Mouse (Mus musculus) brain, embryonic 14.5 days (tissue): ENCODE measurements around the gene BC048403. TPM values are rescaled to one million over a fixed set of nuclear protein-coding genes. Genes with fewer than 3 reads are reported as not detected.

Source experiments
- DNase-seq: peaks from one replicate; pipeline ENCODE4 v3.0.0-alpha.2; 2011; ENCODE audit warnings: low read depth
- CTCF ChIP-seq: fragments of 200-500 bp; IDR thresholded peaks from 2 replicates; pipeline ENCODE4 v1.5.1; 2012; ENCODE audit warnings: inconsistent platforms, mild to moderate bottlenecking, moderate library complexity, borderline replicate concordance; ENCODE audit not compliant: insufficient read depth, insufficient read length; ENCODE audit errors: extremely low read depth
- POLR2A ChIP-seq: fragments of 200-500 bp; IDR thresholded peaks from 2 replicates; pipeline ENCODE4 v1.6.1; 2012; ENCODE audit warnings: mild to moderate bottlenecking, inconsistent platforms, borderline replicate concordance; ENCODE audit not compliant: poor library complexity, insufficient read depth, insufficient read length, severe bottlenecking; ENCODE audit errors: extremely low read depth
- polyA plus RNA-seq: library from polyadenylated mRNA; depleted of rRNA; stranded (reverse); fragments of >200 nt; gene quantifications from 2 replicates; pipeline ENCODE4 v1.2.3, GENCODE M21; 2012

The BC048403 gene
- polyA plus RNA-seq, 1 experiment = 4.8 TPM

DNA sequence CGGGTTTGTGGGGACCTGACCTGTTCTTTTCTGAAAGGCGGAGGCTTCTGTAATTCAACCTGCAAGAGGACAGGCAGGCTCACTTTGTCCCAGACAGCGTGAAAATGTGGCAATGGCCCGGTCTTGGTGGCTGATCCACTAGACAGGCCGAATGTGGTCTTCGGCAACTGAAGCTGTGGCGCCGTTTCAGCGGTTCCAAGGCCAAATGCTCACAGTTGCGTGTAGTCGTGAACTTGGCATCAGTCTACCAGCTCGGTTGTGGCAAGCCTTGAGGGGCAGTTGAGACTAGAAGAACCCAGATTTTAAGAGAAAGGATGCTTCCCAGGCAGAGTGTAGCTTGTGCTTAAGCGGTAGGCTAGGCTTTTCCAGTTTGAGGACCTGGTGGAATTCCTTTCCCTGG, 19.0 kb upstream of the BC048403 start:
- TF ChIP-seq CTCF (no peak), POLR2A (no peak)
- DNase-seq = no peak

- DNase-seq = no peak
- TF ChIP-seq POLR2A (no peak), CTCF (no peak)
These were observed 13.2 kb upstream of the BC048403 start for GRCm38 (mm10) chr10:121726505-121726904.

DNA sequence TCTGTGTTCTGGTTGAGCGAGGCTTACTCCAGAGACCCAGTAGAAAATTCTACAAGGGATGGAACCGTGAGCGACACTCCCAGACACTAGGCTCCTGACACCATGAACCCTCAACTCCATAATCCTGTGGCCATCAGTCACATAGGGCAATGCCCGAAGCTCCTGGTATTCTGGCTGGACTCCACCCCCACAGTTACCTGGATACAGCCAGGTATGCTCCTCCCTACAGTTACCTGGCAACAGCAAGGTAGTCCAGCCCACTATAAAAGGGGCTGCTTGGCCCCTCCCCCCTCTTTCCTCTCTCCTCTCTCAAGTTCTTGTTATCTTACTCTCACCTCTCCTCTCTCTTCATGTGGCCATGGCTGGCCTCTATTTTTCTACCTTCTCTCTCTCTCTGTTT, 12.6 kb upstream of the BC048403 start:
- no peak for TF ChIP-seq CTCF
- TF ChIP-seq POLR2A = no peak
- no peak for DNase-seq

- no peak for DNase-seq
- TF ChIP-seq CTCF = no peak
- no peak for TF ChIP-seq POLR2A
These were observed 11.5 kb upstream of the BC048403 start for GRCm38 (mm10) chr10:121728226-121728625.

- TF ChIP-seq CTCF (no peak), POLR2A (no peak)
- no peak for DNase-seq
These were observed 8.6 kb upstream of the BC048403 start for GRCm38 (mm10) chr10:121731048-121731725.

GRCm38 (mm10) chr10:121732542-121732941, 7.2 kb upstream of the BC048403 start:
- peak; percentile 22 for DNase-seq
- TF ChIP-seq POLR2A = no peak
- no peak for TF ChIP-seq CTCF

DNA sequence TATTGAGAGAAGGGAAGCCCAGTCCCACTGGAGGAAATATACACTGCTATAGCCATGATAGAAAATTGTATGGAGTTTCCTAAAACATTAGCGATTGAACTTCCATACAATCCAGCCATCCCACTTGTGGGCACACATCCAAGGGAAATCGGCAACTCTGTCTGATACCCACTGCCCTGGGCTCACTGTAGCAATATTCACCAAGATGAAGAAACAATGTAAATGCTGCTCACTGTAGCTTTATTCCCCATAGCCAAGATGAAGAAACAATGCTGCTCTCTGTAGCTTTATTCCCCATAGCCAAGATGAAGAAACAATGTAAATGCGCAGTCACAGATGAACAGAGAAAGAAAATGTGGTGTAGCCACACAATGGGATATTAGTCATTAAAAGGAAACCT, 2.5 kb upstream of the BC048403 start:
- DNase-seq = no peak
- no peak for TF ChIP-seq POLR2A
- no peak for TF ChIP-seq CTCF

GRCm38 (mm10) chr10:121742336-121742735, 2.6 kb downstream of the BC048403 start:
- no peak for DNase-seq

GRCm38 (mm10) chr10:121750175-121750574, 10.4 kb downstream of the BC048403 start:
- no peak for DNase-seq
- TF ChIP-seq POLR2A (no peak), CTCF (no peak)

More at GRCm38 (mm10) chr10:121742336-121742735, 2.6 kb downstream of the BC048403 start:
- TF ChIP-seq CTCF = no peak
- no peak for TF ChIP-seq POLR2A

DNA sequence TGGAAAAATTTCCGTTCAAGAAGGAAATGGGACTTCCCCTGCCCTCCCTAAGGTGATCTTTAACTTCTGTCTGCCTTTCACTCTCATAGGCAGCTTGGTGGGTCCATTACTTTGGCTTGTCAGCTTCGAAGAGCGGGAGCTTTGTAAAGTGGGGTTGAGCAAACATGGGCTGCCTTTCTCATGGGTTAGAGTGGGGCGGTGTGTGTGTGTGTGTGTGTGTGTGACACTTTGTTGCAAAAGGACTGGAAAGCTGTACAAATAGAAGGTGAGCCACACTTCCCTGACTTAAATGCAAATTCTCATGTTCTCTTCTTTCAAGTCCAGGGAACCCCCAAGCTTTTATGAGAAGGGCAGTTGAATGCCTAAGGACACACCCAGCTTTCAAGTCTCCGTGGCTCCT, 14.5 kb downstream of the BC048403 start:
- TF ChIP-seq CTCF = no peak
- TF ChIP-seq POLR2A = no peak
- DNase-seq = no peak

GRCm38 (mm10) chr10:121755822-121756221, 16.1 kb downstream of the BC048403 start:
- no peak for DNase-seq
- TF ChIP-seq CTCF (no peak), POLR2A (no peak)

GRCm38 (mm10) chr10:121756677-121757076, 16.9 kb downstream of the BC048403 start:
- no peak for DNase-seq
- TF ChIP-seq POLR2A = no peak
- TF ChIP-seq CTCF = no peak
